Mouse (Mus musculus): ENCODE data around the gene Gba2. TPM values are rescaled to one million over a fixed set of nuclear protein-coding genes. Genes with fewer than 3 reads are reported as not detected.

Gene Gba2
- polyA plus RNA-seq, 1 experiment from 2014 or later, result 54.0 TPM

- Histone ChIP-seq H3K4me2 (ENCODE audit: low read length) (no peak overlapping the region), H3K36me3 (ENCODE audit: control insufficient read depth, insufficient read depth, low read length) (peaks cover 12% of the 10 kb centered on the region), H3K27ac (ENCODE audit: low read depth, low read length) (no peak overlapping the region), H3K9me3 (ENCODE audit: control insufficient read depth, low read length) (no peaks in the 10 kb centered on the region), H3K9ac (ENCODE audit: low read depth, low read length) (no peak overlapping the region), H3K27me3 (replicated peaks; ENCODE audit: control insufficient read depth, insufficient read depth, low read length) (peaks cover 16% of the 10 kb centered on the region), H3K4me1 (ENCODE audit: control insufficient read depth, insufficient read depth, low read depth, low read length) (peaks cover 13% of the 10 kb centered on the region), H3K4me3 (ENCODE audit: low read length) (no peak overlapping the region)
- WGBS, result 61% methylated on average over 5 of the region's 5 CpGs
- ATAC-seq, result no peak
Measured at GRCm38 (mm10) chr4:43527880-43528279, 50.8 kb downstream of the Gba2 start.

- no peak overlapping the region for H3K27ac ChIP-seq (ENCODE audit: low read depth, low read length)
- H3K9ac ChIP-seq (ENCODE audit: low read depth, low read length), result no peak overlapping the region
- H3K36me3 ChIP-seq (ENCODE audit: control insufficient read depth, insufficient read depth, low read length), result no peaks in the 10 kb centered on the region
- peak overlapping the region; percentile 54 for H3K4me2 ChIP-seq (ENCODE audit: low read length)
- H3K9me3 ChIP-seq (ENCODE audit: control insufficient read depth, low read length), result no peaks in the 10 kb centered on the region
- peaks cover 22% of the 10 kb centered on the region for H3K27me3 ChIP-seq (replicated peaks; ENCODE audit: control insufficient read depth, insufficient read depth, low read length)
- H3K4me1 ChIP-seq (ENCODE audit: control insufficient read depth, insufficient read depth, low read depth, low read length), result peaks cover 18% of the 10 kb centered on the region
- 11% methylated on average over 6 of the region's 6 CpGs for WGBS
- peak overlapping the region; percentile 20 for H3K4me3 ChIP-seq (ENCODE audit: low read length)
- ATAC-seq, result peak; percentile 77
Measured at GRCm38 (mm10) chr4:43519956-43520355, 58.7 kb downstream of the Gba2 start.

- Histone ChIP-seq H3K9me3 (ENCODE audit: control insufficient read depth, low read length) (no peaks in the 10 kb centered on the region), H3K36me3 (ENCODE audit: control insufficient read depth, insufficient read depth, low read length) (no peaks in the 10 kb centered on the region), H3K9ac (ENCODE audit: low read depth, low read length) (no peak overlapping the region), H3K27ac (ENCODE audit: low read depth, low read length) (no peak overlapping the region), H3K4me2 (ENCODE audit: low read length) (peak overlapping the region; percentile 54), H3K4me1 (ENCODE audit: control insufficient read depth, insufficient read depth, low read depth, low read length) (peaks cover 18% of the 10 kb centered on the region), H3K4me3 (ENCODE audit: low read length) (peak overlapping the region; percentile 20), H3K27me3 (replicated peaks; ENCODE audit: control insufficient read depth, insufficient read depth, low read length) (peaks cover 22% of the 10 kb centered on the region)
- WGBS, result 13% methylated on average over 10 of the region's 10 CpGs
- ATAC-seq, result no peak
Measured at GRCm38 (mm10) chr4:43519551-43519950, 59.1 kb downstream of the Gba2 start.

Other genes starting within 250 kb of the Gba2 start
- gene Rusc2, start 196.9 kb downstream of the Gba2 start, polyA plus RNA-seq (2015; fragmentation: Nextera tagmentation; extraction: Ambion mirVana), result 70.8 and 86.8 TPM in 2 replicates
- 1.1 and 1.4 TPM in 2 replicates for gene Fam166b, start 149.7 kb downstream of the Gba2 start, polyA plus RNA-seq (2015; fragmentation: Nextera tagmentation; extraction: Ambion mirVana)
- 8.9 and 9.2 TPM in 2 replicates for gene Tesk1, start 136.9 kb downstream of the Gba2 start, polyA plus RNA-seq (2015; fragmentation: Nextera tagmentation; extraction: Ambion mirVana)
- 5.1 and 5.3 TPM in 2 replicates for gene Cd72, start 124.2 kb downstream of the Gba2 start, polyA plus RNA-seq (2015; fragmentation: Nextera tagmentation; extraction: Ambion mirVana)
- gene Sit1, start 95.1 kb downstream of the Gba2 start, polyA plus RNA-seq (2015; fragmentation: Nextera tagmentation; extraction: Ambion mirVana), result not detected in 2 replicates
- 83.6 and 99.8 TPM in 2 replicates for gene Ccdc107, start 86.0 kb downstream of the Gba2 start, polyA plus RNA-seq (2015; fragmentation: Nextera tagmentation; extraction: Ambion mirVana)
- gene Arhgef39, start 79.2 kb downstream of the Gba2 start, polyA plus RNA-seq (2015; fragmentation: Nextera tagmentation; extraction: Ambion mirVana), result 8.2 and 10.7 TPM in 2 replicates
- gene Car9, start 71.9 kb downstream of the Gba2 start, polyA plus RNA-seq (2015; fragmentation: Nextera tagmentation; extraction: Ambion mirVana), result 0.23 and 0.47 TPM in 2 replicates
- 10.6 and 41.1 TPM in 2 replicates for gene Tpm2, start 55.1 kb downstream of the Gba2 start, polyA plus RNA-seq (2015; fragmentation: Nextera tagmentation; extraction: Ambion mirVana)
- 90.8 and 94.1 TPM in 2 replicates for gene Creb3, start 16.5 kb downstream of the Gba2 start, polyA plus RNA-seq (2015; fragmentation: Nextera tagmentation; extraction: Ambion mirVana)
- gene Tln1, start 16.2 kb downstream of the Gba2 start, polyA plus RNA-seq (2015; fragmentation: Nextera tagmentation; extraction: Ambion mirVana), result 56.2 and 61.1 TPM in 2 replicates
- gene Rgp1, start 158 bp downstream of the Gba2 start, polyA plus RNA-seq (2015; fragmentation: Nextera tagmentation; extraction: Ambion mirVana), result 17.8 and 23.5 TPM in 2 replicates
- gene Msmp, start 5.6 kb upstream of the Gba2 start, polyA plus RNA-seq (2015; fragmentation: Nextera tagmentation; extraction: Ambion mirVana), result 0.71 and 0.94 TPM in 2 replicates
- 10.8 and 12.6 TPM in 2 replicates for gene Npr2, start 53.1 kb upstream of the Gba2 start, polyA plus RNA-seq (2015; fragmentation: Nextera tagmentation; extraction: Ambion mirVana)
- 9.3 and 10.3 TPM in 2 replicates for gene Spag8, start 74.7 kb upstream of the Gba2 start, polyA plus RNA-seq (2015; fragmentation: Nextera tagmentation; extraction: Ambion mirVana)
- gene Hint2, start 77.6 kb upstream of the Gba2 start, polyA plus RNA-seq (2015; fragmentation: Nextera tagmentation; extraction: Ambion mirVana), result 68.7 and 77.8 TPM in 2 replicates
- 12.0 and 13.9 TPM in 2 replicates for gene Tmem8b, start 90.1 kb upstream of the Gba2 start, polyA plus RNA-seq (2015; fragmentation: Nextera tagmentation; extraction: Ambion mirVana)
- gene Fam221b, start 90.3 kb upstream of the Gba2 start, polyA plus RNA-seq (2015; fragmentation: Nextera tagmentation; extraction: Ambion mirVana), result 1.5 and 2.0 TPM in 2 replicates
- gene Olfr70, start 121.9 kb upstream of the Gba2 start, polyA plus RNA-seq (2015; fragmentation: Nextera tagmentation; extraction: Ambion mirVana), result 0.06 TPM in 1 of 2 replicates, not detected in the other
- 0.11 TPM in 1 of 2 replicates, not detected in the other for gene Olfr71, start 131.4 kb upstream of the Gba2 start, polyA plus RNA-seq (2015; fragmentation: Nextera tagmentation; extraction: Ambion mirVana)
- 0.49 and 0.75 TPM in 2 replicates for gene Hrct1, start 148.3 kb upstream of the Gba2 start, polyA plus RNA-seq (2015; fragmentation: Nextera tagmentation; extraction: Ambion mirVana)
- 0.04 TPM in 1 of 2 replicates, not detected in the other for gene Spaar, start 151.2 kb upstream of the Gba2 start, polyA plus RNA-seq (2015; fragmentation: Nextera tagmentation; extraction: Ambion mirVana)
- gene Olfr159, start 192.1 kb upstream of the Gba2 start, polyA plus RNA-seq (2015; fragmentation: Nextera tagmentation; extraction: Ambion mirVana), result not detected in 2 replicates
- not detected in 2 replicates for gene Olfr156, start 245.0 kb upstream of the Gba2 start, polyA plus RNA-seq (2015; fragmentation: Nextera tagmentation; extraction: Ambion mirVana)

Data from hindbrain, embryonic 16.5 days (tissue).